Mouse (Mus musculus): ENCODE measurements around the gene Grm4. TPM values are rescaled to one million over a fixed set of nuclear protein-coding genes. Genes with fewer than 3 reads are reported as not detected.

Gene Grm4
- polyA plus RNA-seq, 2 experiments, result 0.01 TPM; not detected in 1

DNA sequence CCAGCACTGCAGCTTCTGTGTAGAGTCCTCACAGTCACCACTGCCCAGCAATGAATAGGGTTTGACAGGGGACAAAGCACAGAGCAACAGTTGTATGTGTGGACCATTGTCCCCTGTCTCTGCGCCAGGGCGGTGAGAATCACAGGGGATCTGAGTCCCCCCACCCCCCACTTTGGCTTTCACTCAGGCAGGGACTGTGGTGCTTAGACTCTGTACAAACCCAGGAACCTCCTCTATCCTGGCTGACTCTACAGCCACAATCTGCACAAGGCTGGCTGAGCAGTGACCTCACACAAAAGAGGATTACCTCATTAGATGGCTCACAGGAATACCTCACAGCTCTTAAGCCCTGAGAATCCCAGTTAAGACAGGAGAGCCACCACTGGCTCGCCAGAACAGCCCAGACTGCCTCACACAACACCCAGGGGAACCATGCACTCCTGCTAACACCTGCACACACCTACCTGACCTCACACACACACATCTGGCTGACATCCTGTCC lies 88.0 kb downstream of the Grm4 start:
- TF ChIP-seq EP300 (IDR thresholded peaks at IDR 0.05; ENCODE audit: low read depth) (no peak), CTCF (IDR thresholded peaks at IDR 0.05; ENCODE audit: low read depth) (no peak)
- Histone ChIP-seq H3K9me3 (ENCODE audit: control insufficient read depth, low read length) (no peaks in the 10 kb centered on the region), H3K4me1 (replicated peaks; ENCODE audit: control insufficient read depth in 2 of 2, insufficient read depth in 2 of 2, low read length in 1 of 2) (no peaks in the 10 kb centered on the region), H3K27ac (no peak overlapping the region), H3K4me3 (ENCODE audit: insufficient read depth in 1 of 2, low read depth in 2 of 2, low read length in 2 of 2) (no peak overlapping the region), H3K9ac (replicated peaks) (no peak overlapping the region), H3K36me3 (replicated peaks; ENCODE audit: control insufficient read depth, insufficient read depth, low read depth) (no peaks in the 10 kb centered on the region), H3K4me2 (ENCODE audit: low read depth) (no peak overlapping the region), H3K27me3 (ENCODE audit: control insufficient read depth, insufficient read depth, low read length) (no peaks in the 10 kb centered on the region)
- 60% methylated on average over 3 of the region's 3 CpGs for WGBS (ENCODE audit: insufficient replicate concordance)
- DNase-seq (ENCODE audit: low read depth in 3 of 3, low spot score in 3 of 3) (no peak), ATAC-seq (ENCODE audit: insufficient read depth) (no peak)

DNA sequence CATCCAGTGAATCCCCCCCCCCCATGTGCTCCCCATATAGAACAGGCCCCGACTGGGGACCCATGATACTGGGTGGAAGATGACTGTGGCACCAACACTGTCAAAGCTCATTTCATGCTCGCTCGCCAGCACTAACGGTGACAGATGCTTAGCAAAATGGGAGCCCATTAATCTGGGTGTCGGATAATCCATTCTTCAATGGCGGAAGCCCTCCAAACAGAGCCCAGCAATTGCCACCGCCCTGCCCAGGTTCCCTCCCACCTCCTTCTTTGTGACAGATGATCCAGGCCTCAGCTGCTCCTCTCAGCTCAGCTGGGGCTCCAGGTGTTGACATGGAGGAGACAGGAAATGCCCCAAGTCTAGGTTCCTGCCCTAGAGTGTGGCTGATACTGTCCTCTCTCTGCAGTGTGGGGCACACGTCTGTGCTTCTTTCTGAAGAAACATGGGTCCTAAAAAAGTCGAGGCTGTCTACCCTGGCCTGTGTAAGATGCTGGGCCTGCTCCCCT lies 89.0 kb downstream of the Grm4 start:
- H3K9me3 ChIP-seq (ENCODE audit: control insufficient read depth, low read length), result no peaks in the 10 kb centered on the region
- 53% methylated on average over 9 of the region's 9 CpGs for WGBS (ENCODE audit: insufficient replicate concordance)
- H3K27ac ChIP-seq, result no peak overlapping the region
- no peaks in the 10 kb centered on the region for H3K27me3 ChIP-seq (ENCODE audit: control insufficient read depth, insufficient read depth, low read length)
- H3K4me3 ChIP-seq (ENCODE audit: insufficient read depth in 1 of 2, low read depth in 2 of 2, low read length in 2 of 2), result no peak overlapping the region
- H3K4me2 ChIP-seq (ENCODE audit: low read depth), result no peak overlapping the region
- no peak overlapping the region for H3K9ac ChIP-seq (replicated peaks)
- H3K36me3 ChIP-seq (replicated peaks; ENCODE audit: control insufficient read depth, insufficient read depth, low read depth), result no peaks in the 10 kb centered on the region
- no peak for ATAC-seq (ENCODE audit: insufficient read depth)
- H3K4me1 ChIP-seq (replicated peaks; ENCODE audit: control insufficient read depth in 2 of 2, insufficient read depth in 2 of 2, low read length in 1 of 2), result no peaks in the 10 kb centered on the region
- TF ChIP-seq CTCF (IDR thresholded peaks at IDR 0.05; ENCODE audit: low read depth) (no peak), EP300 (IDR thresholded peaks at IDR 0.05; ENCODE audit: low read depth) (no peak)
- DNase-seq (ENCODE audit: low read depth in 3 of 3, low spot score in 3 of 3), result no peak

DNA sequence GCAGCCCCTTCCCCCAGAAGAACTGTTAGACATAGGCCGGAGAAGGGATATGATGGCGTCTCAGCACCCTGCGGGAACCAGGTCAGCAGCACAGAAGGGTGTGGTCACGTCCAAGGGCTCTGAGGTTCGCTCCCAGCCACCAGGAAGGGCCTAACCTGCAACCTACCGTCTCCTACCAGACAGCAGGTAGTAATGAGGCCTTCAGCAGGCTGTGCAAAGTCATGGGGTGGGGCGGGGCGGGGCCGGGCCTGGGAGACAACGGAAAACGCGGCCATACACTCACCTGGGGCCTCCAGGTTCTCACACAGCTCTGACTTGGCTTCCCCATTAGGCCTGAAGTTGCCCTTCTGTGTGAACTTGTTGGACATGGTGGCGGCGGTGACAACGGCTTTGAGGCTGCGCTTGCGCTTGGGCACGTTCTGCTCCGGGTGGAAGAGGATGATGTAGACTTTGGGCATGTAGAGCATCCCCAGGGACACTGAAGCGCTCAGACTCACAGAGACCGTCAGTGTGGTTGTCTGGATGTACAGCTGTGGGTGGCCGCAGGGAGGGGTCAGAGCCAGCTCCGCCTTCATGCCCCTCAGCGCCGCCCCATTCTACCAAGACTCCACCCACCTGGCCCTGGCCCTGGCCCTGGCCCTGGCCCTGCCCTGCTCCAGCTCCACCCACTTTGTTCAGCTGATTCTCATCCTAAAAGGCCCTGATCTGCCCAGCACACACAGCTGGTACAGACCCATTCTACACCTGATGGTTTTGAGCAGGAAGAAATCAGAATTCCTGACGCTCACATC lies 90.0 kb downstream of the Grm4 start:
- H3K4me1 ChIP-seq (replicated peaks; ENCODE audit: control insufficient read depth in 2 of 2, insufficient read depth in 2 of 2, low read length in 1 of 2), result no peaks in the 10 kb centered on the region
- TF ChIP-seq EP300 (IDR thresholded peaks at IDR 0.05; ENCODE audit: low read depth) (no peak), CTCF (IDR thresholded peaks at IDR 0.05; ENCODE audit: low read depth) (no peak)
- WGBS (ENCODE audit: insufficient replicate concordance), result 74% methylated on average over 26 of the region's 26 CpGs
- DNase-seq (ENCODE audit: low read depth in 3 of 3, low spot score in 3 of 3) (no peak), ATAC-seq (ENCODE audit: insufficient read depth) (no peak)
- no peak overlapping the region for H3K4me2 ChIP-seq (ENCODE audit: low read depth)
- H3K27ac ChIP-seq, result no peak overlapping the region
- no peaks in the 10 kb centered on the region for H3K9me3 ChIP-seq (ENCODE audit: control insufficient read depth, low read length)
- no peak overlapping the region for H3K9ac ChIP-seq (replicated peaks)
- H3K36me3 ChIP-seq (replicated peaks; ENCODE audit: control insufficient read depth, insufficient read depth, low read depth), result no peaks in the 10 kb centered on the region
- H3K27me3 ChIP-seq (ENCODE audit: control insufficient read depth, insufficient read depth, low read length), result no peaks in the 10 kb centered on the region
- H3K4me3 ChIP-seq (ENCODE audit: insufficient read depth in 1 of 2, low read depth in 2 of 2, low read length in 2 of 2), result no peak overlapping the region

DNA sequence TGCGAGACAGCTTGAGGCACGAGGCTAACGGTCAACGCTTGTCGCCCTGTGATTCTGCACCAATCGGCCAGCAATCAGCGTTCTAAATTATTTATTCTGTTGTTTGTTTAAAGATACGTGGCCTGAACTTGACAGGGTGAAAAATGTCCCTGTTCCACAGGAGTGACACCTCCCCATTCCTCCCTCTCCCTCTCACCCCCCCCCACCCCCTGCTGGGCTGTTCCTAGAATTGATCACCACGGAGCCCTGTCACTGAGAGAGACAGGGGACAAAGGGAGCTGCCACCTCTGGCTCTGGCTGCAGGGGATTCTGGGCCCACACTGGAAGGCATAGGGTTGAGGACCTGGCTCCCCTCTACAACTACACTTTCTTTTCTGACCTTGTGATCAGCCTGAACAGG lies 91.4 kb downstream of the Grm4 start:
- Histone ChIP-seq H3K4me3 (ENCODE audit: insufficient read depth in 1 of 2, low read depth in 2 of 2, low read length in 2 of 2) (no peak overlapping the region), H3K9ac (replicated peaks) (no peak overlapping the region), H3K27me3 (ENCODE audit: control insufficient read depth, insufficient read depth, low read length) (no peaks in the 10 kb centered on the region), H3K4me2 (ENCODE audit: low read depth) (no peak overlapping the region), H3K9me3 (ENCODE audit: control insufficient read depth, low read length) (no peaks in the 10 kb centered on the region), H3K4me1 (replicated peaks; ENCODE audit: control insufficient read depth in 2 of 2, insufficient read depth in 2 of 2, low read length in 1 of 2) (no peaks in the 10 kb centered on the region), H3K36me3 (replicated peaks; ENCODE audit: control insufficient read depth, insufficient read depth, low read depth) (no peaks in the 10 kb centered on the region), H3K27ac (no peak overlapping the region)
- DNase-seq (ENCODE audit: low read depth in 3 of 3, low spot score in 3 of 3) (no peak), ATAC-seq (ENCODE audit: insufficient read depth) (no peak)
- TF ChIP-seq EP300 (IDR thresholded peaks at IDR 0.05; ENCODE audit: low read depth) (no peak), CTCF (IDR thresholded peaks at IDR 0.05; ENCODE audit: low read depth) (no peak)
- 31% methylated on average over 9 of the region's 9 CpGs for WGBS (ENCODE audit: insufficient replicate concordance)

DNA sequence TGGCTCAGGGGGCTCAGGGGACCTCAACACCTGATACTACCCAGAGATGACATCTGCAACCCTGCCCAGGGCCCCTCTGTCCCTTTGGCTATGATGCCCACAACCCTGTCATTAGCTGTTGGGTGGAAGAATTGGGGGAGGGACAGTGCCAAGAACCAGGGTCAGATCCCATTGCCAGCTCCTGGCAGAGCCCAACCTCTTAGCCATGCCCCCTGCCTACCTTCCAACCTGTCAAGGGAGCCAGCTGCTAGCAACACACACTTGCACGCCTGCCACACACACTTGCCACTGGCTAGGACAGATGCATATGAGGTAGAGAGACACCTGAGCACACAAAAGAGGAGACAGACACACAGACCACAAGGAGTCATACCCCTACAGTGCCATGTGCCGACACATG lies 96.2 kb downstream of the Grm4 start:
- Histone ChIP-seq H3K4me3 (ENCODE audit: insufficient read depth in 1 of 2, low read depth in 2 of 2, low read length in 2 of 2) (no peak overlapping the region), H3K27me3 (ENCODE audit: control insufficient read depth, insufficient read depth, low read length) (no peaks in the 10 kb centered on the region), H3K4me1 (replicated peaks; ENCODE audit: control insufficient read depth in 2 of 2, insufficient read depth in 2 of 2, low read length in 1 of 2) (no peaks in the 10 kb centered on the region), H3K9ac (replicated peaks) (no peak overlapping the region), H3K36me3 (replicated peaks; ENCODE audit: control insufficient read depth, insufficient read depth, low read depth) (no peaks in the 10 kb centered on the region), H3K27ac (no peak overlapping the region), H3K9me3 (ENCODE audit: control insufficient read depth, low read length) (no peaks in the 10 kb centered on the region), H3K4me2 (ENCODE audit: low read depth) (no peak overlapping the region)
- DNase-seq (ENCODE audit: low read depth in 3 of 3, low spot score in 3 of 3) (no peak), ATAC-seq (ENCODE audit: insufficient read depth) (no peak)
- 47% methylated on average over 2 of the region's 2 CpGs for whole genome bisulfite sequencing (ENCODE audit: insufficient replicate concordance)
- TF ChIP-seq CTCF (IDR thresholded peaks at IDR 0.05; ENCODE audit: low read depth) (no peak), EP300 (IDR thresholded peaks at IDR 0.05; ENCODE audit: low read depth) (no peak)

Measured in liver, embryonic 14.5 days (tissue).